In genomic region chr8:109471876-109472275, GRCm38 (mm10) we compare ENCODE assay signal across 24 mouse cellular contexts. TPM values are rescaled to one million over a fixed set of nuclear protein-coding genes. Genes with fewer than 3 reads are reported as not detected.
A peak's percentile ranks its signal among the peaks of the same experiment; 100 is the strongest.
DNase-seq lines count a peak whose midpoint lies in the region; ATAC-seq and TF ChIP-seq lines count a peak whose summit lies in the region.
"Had no signal": no experiment of that assay in that cellular context is flagged by ENCODE, and none has a peak within 500 bp of the region (broad histone marks: within the 10 kb centered on the region; RNA-seq: fewer than 3 reads in every experiment).

No protein-coding gene starts in this region.

- no peak for TF ChIP-seq EP300 in lung, postnatal 0 days (IDR thresholded peaks at IDR 0.05)

- H3K9me3 ChIP-seq in lung, postnatal 0 days (ENCODE audit: low read length), result no peaks in the 10 kb centered on the region
- H3K9me3 ChIP-seq in limb, embryonic 15.5 days, result no peaks in the 10 kb centered on the region
- H3K9me3 ChIP-seq: embryonic facial prominence, embryonic 13.5 days; forebrain, embryonic 13.5 days; heart, embryonic 13.5 days; hindbrain, embryonic 10.5 days; intestine, embryonic 15.5 days had no signal

- no peak for ATAC-seq in lung, postnatal 0 days
- no peak for ATAC-seq in limb, embryonic 15.5 days (ENCODE audit: insufficient number of reproducible peaks, low FRiP score, low TSS enrichment, low read depth)
- ATAC-seq: forebrain, embryonic 13.5 days; forebrain, postnatal 0 days; intestine, embryonic 15.5 days had no signal

- 63% methylated on average over 6 of the region's 6 CpGs for WGBS in lung, postnatal 0 days
- WGBS in limb, embryonic 15.5 days, result 41% methylated on average over 6 of the region's 6 CpGs

- no peak overlapping the region for H3K27ac ChIP-seq in lung, postnatal 0 days (ENCODE audit: low read length)
- H3K27ac ChIP-seq in limb, embryonic 15.5 days, result peak overlapping the region; percentile 47; the same call in 1 of the 2 replicates
- H3K27ac ChIP-seq: embryonic facial prominence, embryonic 13.5 days; forebrain, embryonic 13.5 days; heart, embryonic 13.5 days; hindbrain, embryonic 10.5 days; intestine, embryonic 15.5 days had no signal

- no peak overlapping the region for H3K9ac ChIP-seq in lung, postnatal 0 days (replicated peaks; ENCODE audit: low read depth)
- H3K9ac ChIP-seq in limb, embryonic 15.5 days, result no peak overlapping the region
- H3K9ac ChIP-seq: embryonic facial prominence, embryonic 13.5 days; forebrain, embryonic 13.5 days; forebrain, postnatal 0 days; heart, embryonic 13.5 days; intestine, embryonic 15.5 days had no signal

- no peak for TF ChIP-seq CTCF in lung, postnatal 0 days (IDR thresholded peaks at IDR 0.05)

- H3K4me3 ChIP-seq in lung, postnatal 0 days (ENCODE audit: low read depth, low read length), result no peak overlapping the region
- no peak overlapping the region for H3K4me3 ChIP-seq in limb, embryonic 15.5 days
- H3K4me3 ChIP-seq: embryonic facial prominence, embryonic 13.5 days; forebrain, embryonic 13.5 days; heart, embryonic 13.5 days; hindbrain, embryonic 10.5 days; intestine, embryonic 15.5 days had no signal

- H3K4me1 ChIP-seq in lung, postnatal 0 days (ENCODE audit: insufficient read depth, low read depth, low read length), result no peaks in the 10 kb centered on the region
- H3K4me1 ChIP-seq in limb, embryonic 15.5 days, result peaks cover 21% of the 10 kb centered on the region
- H3K4me1 ChIP-seq: intestine, embryonic 15.5 days had no signal

- intact Hi-C loops in heart, postnatal 25 days (cut with DNase I), result no loop called here

- peak; percentile 20 for DNase-seq in adrenal gland, postnatal 10 days
- DNase-seq in adrenal gland, postnatal 4 days (ENCODE audit: low spot score in 2 of 2), result no peak
- peak; percentile 13 for DNase-seq in heart, adult 8-10 months (ENCODE audit: low spot score)
- DNase-seq in heart, postnatal 25 days (ENCODE audit: low spot score), result no peak
- DNase-seq in lung, postnatal 0 days (ENCODE audit: low spot score), result peak; percentile 4
- DNase-seq in lung, postnatal 10 days, result no peak
- no peak for DNase-seq in right cerebral cortex, postnatal 25 days
- DNase-seq: cerebellum, adult 11-12 months; cerebellum, adult 9-10 months; cerebellum, postnatal 25 days; forebrain, postnatal 0 days; gastrocnemius, postnatal 10 days; kidney, adult 18-20 months had no signal

- H3K4me2 ChIP-seq in lung, postnatal 0 days (replicated peaks; ENCODE audit: low read depth, low read length), result no peak overlapping the region
- no peak overlapping the region for H3K4me2 ChIP-seq in limb, embryonic 15.5 days
- H3K4me2 ChIP-seq: embryonic facial prominence, embryonic 13.5 days; forebrain, embryonic 13.5 days; heart, embryonic 13.5 days; hindbrain, embryonic 14.5 days; intestine, embryonic 15.5 days had no signal

- no peaks in the 10 kb centered on the region for H3K27me3 ChIP-seq in lung, postnatal 0 days (replicated peaks; ENCODE audit: insufficient read depth, low read length)
- H3K27me3 ChIP-seq in limb, embryonic 15.5 days, result peaks cover 11% of the 10 kb centered on the region

- no peaks in the 10 kb centered on the region for H3K36me3 ChIP-seq in lung, postnatal 0 days (ENCODE audit: insufficient read depth, low read length)
- H3K36me3 ChIP-seq in limb, embryonic 15.5 days, result no peaks in the 10 kb centered on the region
- H3K36me3 ChIP-seq: embryonic facial prominence, embryonic 13.5 days; heart, embryonic 13.5 days; hindbrain, embryonic 10.5 days; intestine, embryonic 15.5 days had no signal

RNA-seq across cellular contexts. Expression of gene Pmfbp1, which starts 22.0 kb away (rescaled TPM):
- total RNA-seq in adrenal gland, postnatal 10 days (2021), result not detected
- not detected for total RNA-seq in adrenal gland, postnatal 4 days (2021)
- total RNA-seq in heart, adult 8-10 months (2022), result not detected
- total RNA-seq in heart, postnatal 25 days (2021), result not detected
- polyA plus RNA-seq in lung, postnatal 0 days (2015; fragmentation: Nextera tagmentation; extraction: Ambion mirVana), result not detected in 2 replicates
- polyA plus RNA-seq in limb, embryonic 15.5 days (2015; fragmentation: Nextera tagmentation; extraction: Ambion mirVana), result 0.12 and 0.27 TPM in 2 replicates
- total RNA-seq: adrenal gland, adult 18-20 months; gastrocnemius, postnatal 10 days; granulocyte monocyte progenitor cell, adult 5-6 weeks had no signal
- polyA plus RNA-seq: C2C12; heart, postnatal 0 days; intestine, embryonic 15.5 days had no signal

Comparison
In these comparisons a context has a peak if more than half of its experiments do, and no peak if none do; other contexts are left out.
1. DNase-seq: peak in adrenal gland, postnatal 10 days (single experiment), heart, adult 8-10 months (single experiment) and lung, postnatal 0 days (single experiment); none in adrenal gland, postnatal 4 days (0 of 2), heart, postnatal 25 days (single experiment), lung, postnatal 10 days (single experiment) and right cerebral cortex, postnatal 25 days (single experiment).